Mouse (Mus musculus): ENCODE results near the gene Igfbp2. TPM values are rescaled to one million over a fixed set of nuclear protein-coding genes. Genes with fewer than 3 reads are reported as not detected.

The Igfbp2 gene
- polyA plus RNA-seq, 1 experiment from 2014 or later, result 290 TPM

- H3K27me3 ChIP-seq (ENCODE audit: control insufficient read depth, insufficient read depth, low read length), result peaks cover 5% of the 10 kb centered on the region; the same call in 1 of the 2 replicates
- ATAC-seq (ENCODE audit: insufficient number of reproducible peaks, low FRiP score, low TSS enrichment, low read depth), result no peak
- DNase-seq (ENCODE audit: low spot score), result no peak
- H3K4me2 ChIP-seq (ENCODE audit: low read depth, severe bottlenecking), result peak overlapping the region; percentile 13; the same call in 1 of the 2 replicates
- H3K9me3 ChIP-seq (ENCODE audit: control insufficient read depth, low read length), result no peaks in the 10 kb centered on the region
- H3K36me3 ChIP-seq (ENCODE audit: control insufficient read depth, insufficient read depth, low read length), result no peaks in the 10 kb centered on the region
- H3K27ac ChIP-seq (replicated peaks; ENCODE audit: low read depth, low read length), result no peak overlapping the region; the same call in 1 of the 2 replicates
- H3K4me3 ChIP-seq (ENCODE audit: low read depth, low read length), result no peak overlapping the region
- peaks cover 11% of the 10 kb centered on the region for H3K4me1 ChIP-seq (ENCODE audit: control insufficient read depth, insufficient read depth, low read length)
- 50% methylated on average over 25 of the region's 25 CpGs for WGBS
- no peak overlapping the region for H3K9ac ChIP-seq (ENCODE audit: low read length)
Observed at GRCm38 (mm10) chr1:72878473-72879318, 54.4 kb downstream of the Igfbp2 start.

- DNase-seq (ENCODE audit: low spot score) (no peak), ATAC-seq (ENCODE audit: insufficient number of reproducible peaks, low FRiP score, low TSS enrichment, low read depth) (no peak)
- H3K27me3 ChIP-seq (ENCODE audit: control insufficient read depth, insufficient read depth, low read length), result no peaks in the 10 kb centered on the region
- H3K27ac ChIP-seq (replicated peaks; ENCODE audit: low read depth, low read length), result no peak overlapping the region
- no peak overlapping the region for H3K9ac ChIP-seq (ENCODE audit: low read length)
- H3K4me3 ChIP-seq (ENCODE audit: low read depth, low read length), result no peak overlapping the region
- no peaks in the 10 kb centered on the region for H3K36me3 ChIP-seq (ENCODE audit: control insufficient read depth, insufficient read depth, low read length)
- no peaks in the 10 kb centered on the region for H3K9me3 ChIP-seq (ENCODE audit: control insufficient read depth, low read length)
- H3K4me1 ChIP-seq (ENCODE audit: control insufficient read depth, insufficient read depth, low read length), result peaks cover 9% of the 10 kb centered on the region
- 54% methylated on average over 4 of the region's 4 CpGs for WGBS
- no peak overlapping the region for H3K4me2 ChIP-seq (ENCODE audit: low read depth, severe bottlenecking)
Observed at GRCm38 (mm10) chr1:72879319-72879634, 55.0 kb downstream of the Igfbp2 start.

GRCm38 (mm10) chr1:72885111-72885818, 61.0 kb downstream of the Igfbp2 start:
- Histone ChIP-seq H3K9me3 (ENCODE audit: control insufficient read depth, low read length) (no peaks in the 10 kb centered on the region), H3K27ac (replicated peaks; ENCODE audit: low read depth, low read length) (no peak overlapping the region), H3K4me2 (ENCODE audit: low read depth, severe bottlenecking) (no peak overlapping the region), H3K27me3 (ENCODE audit: control insufficient read depth, insufficient read depth, low read length) (no peaks in the 10 kb centered on the region), H3K4me3 (ENCODE audit: low read depth, low read length) (no peak overlapping the region), H3K4me1 (ENCODE audit: control insufficient read depth, insufficient read depth, low read length) (no peaks in the 10 kb centered on the region), H3K9ac (ENCODE audit: low read length) (no peak overlapping the region), H3K36me3 (ENCODE audit: control insufficient read depth, insufficient read depth, low read length) (no peaks in the 10 kb centered on the region)
- WGBS, result 77% methylated on average over 11 of the region's 11 CpGs
- DNase-seq (ENCODE audit: low spot score) (no peak), ATAC-seq (ENCODE audit: insufficient number of reproducible peaks, low FRiP score, low TSS enrichment, low read depth) (no peak)

DNA sequence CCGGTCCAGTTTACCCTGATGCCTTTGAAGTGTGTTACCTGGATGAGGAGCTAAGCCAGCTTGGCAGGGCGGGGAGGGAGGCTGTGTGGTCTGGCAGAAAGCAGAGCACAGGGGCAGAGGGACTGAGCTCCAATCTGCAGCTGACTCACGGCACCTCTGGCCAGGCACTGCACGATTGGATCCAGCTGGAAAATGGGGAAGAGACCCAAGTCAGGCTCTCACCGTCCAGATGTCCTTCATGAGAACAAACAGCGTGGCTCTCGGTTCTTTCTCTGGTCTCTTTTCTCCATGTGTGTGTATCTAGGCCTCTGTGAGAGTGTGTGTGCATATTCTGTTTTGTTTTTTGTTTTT, 61.5 kb downstream of the Igfbp2 start:
- ATAC-seq (ENCODE audit: insufficient number of reproducible peaks, low FRiP score, low TSS enrichment, low read depth), result no peak
- no peak for DNase-seq (ENCODE audit: low spot score)

DNA sequence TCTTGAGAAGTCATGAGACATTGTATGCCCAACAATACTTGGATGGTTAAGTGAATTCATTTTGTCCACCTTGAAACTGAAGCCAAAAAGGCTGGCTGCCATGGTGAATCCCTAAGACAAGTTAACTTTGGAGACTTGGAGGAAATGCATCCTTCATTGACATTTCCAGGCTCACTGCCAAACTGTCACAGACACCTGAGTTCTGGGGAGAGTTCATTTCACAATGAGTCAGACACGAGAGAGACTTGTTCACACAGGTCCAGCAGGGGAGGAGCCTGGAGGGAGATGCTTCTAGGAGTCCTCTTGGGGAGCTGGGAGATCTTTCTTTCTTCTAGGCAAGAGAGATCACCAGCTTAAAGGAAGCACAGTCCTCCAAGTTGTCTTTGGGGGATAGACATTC, 63.6 kb downstream of the Igfbp2 start:
- Histone ChIP-seq H3K9me3 (ENCODE audit: control insufficient read depth, low read length) (no peaks in the 10 kb centered on the region), H3K4me1 (ENCODE audit: control insufficient read depth, insufficient read depth, low read length) (no peaks in the 10 kb centered on the region), H3K36me3 (ENCODE audit: control insufficient read depth, insufficient read depth, low read length) (no peaks in the 10 kb centered on the region), H3K27ac (replicated peaks; ENCODE audit: low read depth, low read length) (no peak overlapping the region), H3K9ac (ENCODE audit: low read length) (no peak overlapping the region), H3K27me3 (ENCODE audit: control insufficient read depth, insufficient read depth, low read length) (no peaks in the 10 kb centered on the region), H3K4me2 (ENCODE audit: low read depth, severe bottlenecking) (no peak overlapping the region), H3K4me3 (ENCODE audit: low read depth, low read length) (no peak overlapping the region)
- 69% methylated on average over 1 of the region's 1 CpGs for WGBS
- ATAC-seq (ENCODE audit: insufficient number of reproducible peaks, low FRiP score, low TSS enrichment, low read depth) (no peak), DNase-seq (ENCODE audit: low spot score) (no peak)

More for the DNA sequence above, 61.5 kb downstream of the Igfbp2 start:
- Histone ChIP-seq H3K9me3 (ENCODE audit: control insufficient read depth, low read length) (no peaks in the 10 kb centered on the region), H3K36me3 (ENCODE audit: control insufficient read depth, insufficient read depth, low read length) (no peaks in the 10 kb centered on the region), H3K9ac (ENCODE audit: low read length) (no peak overlapping the region), H3K27ac (replicated peaks; ENCODE audit: low read depth, low read length) (no peak overlapping the region), H3K4me3 (ENCODE audit: low read depth, low read length) (no peak overlapping the region), H3K27me3 (ENCODE audit: control insufficient read depth, insufficient read depth, low read length) (no peaks in the 10 kb centered on the region), H3K4me1 (ENCODE audit: control insufficient read depth, insufficient read depth, low read length) (no peaks in the 10 kb centered on the region), H3K4me2 (ENCODE audit: low read depth, severe bottlenecking) (no peak overlapping the region)
- 63% methylated on average over 7 of the region's 7 CpGs for WGBS

DNA sequence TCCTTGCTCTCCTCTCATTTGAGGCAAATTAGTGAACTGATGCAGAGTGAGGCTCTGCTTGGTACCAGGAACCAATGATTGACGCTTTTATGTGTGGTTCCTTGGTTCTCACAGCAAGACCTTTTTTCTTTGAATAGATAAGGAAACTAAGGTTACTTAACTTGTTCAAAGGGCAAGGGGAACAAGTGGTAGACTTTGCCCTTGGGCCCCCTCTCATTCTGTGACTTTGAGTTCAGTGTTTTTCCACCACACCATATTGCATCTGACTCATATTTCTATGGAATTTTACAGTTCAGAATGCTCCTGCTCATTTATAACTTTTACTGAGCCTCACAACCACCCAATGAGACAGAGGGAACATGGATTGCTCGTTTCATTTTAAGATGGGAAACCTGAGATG, 71.5 kb downstream of the Igfbp2 start:
- Histone ChIP-seq H3K9ac (ENCODE audit: low read length) (no peak overlapping the region), H3K27me3 (ENCODE audit: control insufficient read depth, insufficient read depth, low read length) (no peaks in the 10 kb centered on the region), H3K9me3 (ENCODE audit: control insufficient read depth, low read length) (no peaks in the 10 kb centered on the region), H3K36me3 (ENCODE audit: control insufficient read depth, insufficient read depth, low read length) (no peaks in the 10 kb centered on the region), H3K27ac (replicated peaks; ENCODE audit: low read depth, low read length) (no peak overlapping the region), H3K4me1 (ENCODE audit: control insufficient read depth, insufficient read depth, low read length) (no peaks in the 10 kb centered on the region), H3K4me2 (ENCODE audit: low read depth, severe bottlenecking) (no peak overlapping the region), H3K4me3 (ENCODE audit: low read depth, low read length) (no peak overlapping the region)
- ATAC-seq (ENCODE audit: insufficient number of reproducible peaks, low FRiP score, low TSS enrichment, low read depth), result no peak
- 77% methylated on average over 2 of the region's 2 CpGs for WGBS
- DNase-seq (ENCODE audit: low spot score), result no peak

Other genes starting within 250 kb of the Igfbp2 start
- 37.1 and 37.4 TPM in 2 replicates for gene Smarcal1, start 241.3 kb upstream of the Igfbp2 start, polyA plus RNA-seq (2014; fragmentation: Nextera tagmentation; extraction: Ambion mirVana)
- not detected in 2 replicates for gene Ankar, start 123.9 kb upstream of the Igfbp2 start, polyA plus RNA-seq (2014; fragmentation: Nextera tagmentation; extraction: Ambion mirVana)
- gene Rpl37a, start 113.2 kb upstream of the Igfbp2 start, polyA plus RNA-seq (2014; fragmentation: Nextera tagmentation; extraction: Ambion mirVana), result 1,800 and 1,853 TPM in 2 replicates
- 47.0 and 48.4 TPM in 2 replicates for gene Igfbp5, start 50.4 kb downstream of the Igfbp2 start, polyA plus RNA-seq (2014; fragmentation: Nextera tagmentation; extraction: Ambion mirVana)
- not detected in 2 replicates for gene Tnp1, start 191.4 kb downstream of the Igfbp2 start, polyA plus RNA-seq (2014; fragmentation: Nextera tagmentation; extraction: Ambion mirVana)

Data from limb, embryonic 11.5 days (tissue).